Mouse (Mus musculus): Measurements from ENCODE around the gene Olfr223. TPM values are rescaled to one million over a fixed set of nuclear protein-coding genes. Genes with fewer than 3 reads are reported as not detected.
A peak's percentile ranks its signal among the peaks of the same experiment; 100 is the strongest.

Olfr223 gene
- total and polyA plus RNA-seq, 3 experiments, result not detected

- H3K27ac ChIP-seq (ENCODE audit: control insufficient read depth, low read depth, low read length), result no peak overlapping the region
- H3K9ac ChIP-seq (ENCODE audit: control insufficient read depth, low read depth, low read length, poor library complexity, severe bottlenecking), result no peak overlapping the region
- no peaks in the 10 kb centered on the region for H3K9me3 ChIP-seq (replicated peaks; ENCODE audit: insufficient read depth, low read length)
- H3K79me2 ChIP-seq (ENCODE audit: control insufficient read depth, insufficient read depth, low read length, poor library complexity), result no peaks in the 10 kb centered on the region
- no peak overlapping the region for H3K4me3 ChIP-seq (ENCODE audit: control insufficient read depth in 1 of 2, insufficient read depth in 1 of 2, low read depth in 2 of 2, low read length in 2 of 2)
- TF ChIP-seq ZKSCAN1 (IDR thresholded peaks at IDR 0.05; ENCODE audit: low read depth, low read length) (no peak), CHD2 (IDR thresholded peaks at IDR 0.05; ENCODE audit: low read length) (no peak), MAFK (IDR thresholded peaks at IDR 0.05; ENCODE audit: borderline replicate concordance, low read depth, low read length) (no peak), USF1 (IDR thresholded peaks at IDR 0.05; ENCODE audit: low read depth, low read length) (no peak)
- no peaks in the 10 kb centered on the region for H3K4me1 ChIP-seq (ENCODE audit: control insufficient read depth in 1 of 2, insufficient read depth in 2 of 2, low read length in 2 of 2)
- no peaks in the 10 kb centered on the region for H3K36me3 ChIP-seq (ENCODE audit: control insufficient read depth in 1 of 2, insufficient read depth in 2 of 2, low read length in 2 of 2)
- DNase-seq (ENCODE audit: low read depth, low spot score), result no peak
- H3K27me3 ChIP-seq (ENCODE audit: control insufficient read depth in 1 of 2, insufficient read depth in 2 of 2, low read length in 2 of 2), result peaks cover 22 to 55% of the 10 kb centered on the region in 2 experiments
Measured at GRCm38 (mm10) chr11:59596950-59597349, 3.9 kb upstream of the Olfr223 start.

- DNase-seq (ENCODE audit: low read depth, low spot score), result peak; percentile 57
- peaks cover 26 to 63% of the 10 kb centered on the region in 2 experiments for H3K27me3 ChIP-seq (ENCODE audit: control insufficient read depth in 1 of 2, insufficient read depth in 2 of 2, low read length in 2 of 2)
- no peaks in the 10 kb centered on the region for H3K4me1 ChIP-seq (ENCODE audit: control insufficient read depth in 1 of 2, insufficient read depth in 2 of 2, low read length in 2 of 2)
- no peak overlapping the region for H3K27ac ChIP-seq (ENCODE audit: control insufficient read depth, low read depth, low read length)
- H3K9me3 ChIP-seq (replicated peaks; ENCODE audit: insufficient read depth, low read length), result no peaks in the 10 kb centered on the region
- no peaks in the 10 kb centered on the region for H3K79me2 ChIP-seq (ENCODE audit: control insufficient read depth, insufficient read depth, low read length, poor library complexity)
- H3K9ac ChIP-seq (ENCODE audit: control insufficient read depth, low read depth, low read length, poor library complexity, severe bottlenecking), result no peak overlapping the region
- H3K4me3 ChIP-seq (ENCODE audit: control insufficient read depth in 1 of 2, insufficient read depth in 1 of 2, low read depth in 2 of 2, low read length in 2 of 2), result no peak overlapping the region
- H3K36me3 ChIP-seq (ENCODE audit: control insufficient read depth in 1 of 2, insufficient read depth in 2 of 2, low read length in 2 of 2), result no peaks in the 10 kb centered on the region
- TF ChIP-seq MAZ (IDR thresholded peaks at IDR 0.05; ENCODE audit: low read depth, low read length), result no peak
- TF ChIP-seq MAFK (IDR thresholded peaks at IDR 0.05; ENCODE audit: borderline replicate concordance, low read depth, low read length), result no peak
- TF ChIP-seq TAL1 (IDR thresholded peaks at IDR 0.05; ENCODE audit: low read length), result no peak
- no peak for TF ChIP-seq MEF2A (IDR thresholded peaks at IDR 0.05; ENCODE audit: extremely low read depth, insufficient replicate concordance, low read depth, low read length, poor library complexity, severe bottlenecking)
- no peak for TF ChIP-seq ETS1 (IDR thresholded peaks at IDR 0.05; ENCODE audit: low read depth, low read length)
- TF ChIP-seq POLR2AphosphoS2 (IDR thresholded peaks at IDR 0.05; ENCODE audit: low read length), result no peak
- TF ChIP-seq ZC3H11A (IDR thresholded peaks at IDR 0.05; ENCODE audit: low read depth, low read length), result no peak
- no peak for TF ChIP-seq RCOR1 (IDR thresholded peaks at IDR 0.05; ENCODE audit: low read depth, low read length)
- no peak for TF ChIP-seq GATA1 (IDR thresholded peaks at IDR 0.05; ENCODE audit: low read depth, low read length)
- no peak for TF ChIP-seq POLR2AphosphoS5 (IDR thresholded peaks at IDR 0.05; ENCODE audit: borderline replicate concordance, low read depth, low read length)
- TF ChIP-seq SIN3A (IDR thresholded peaks at IDR 0.05; ENCODE audit: low read length), result no peak
- peak; percentile 81 for TF ChIP-seq USF1 (IDR thresholded peaks at IDR 0.05; ENCODE audit: low read depth, low read length)
- TF ChIP-seq CHD2 (IDR thresholded peaks at IDR 0.05; ENCODE audit: low read length), result no peak
- peak; percentile 51 for TF ChIP-seq RAD21 (IDR thresholded peaks at IDR 0.05; ENCODE audit: low read depth, low read length)
- no peak for TF ChIP-seq ZKSCAN1 (IDR thresholded peaks at IDR 0.05; ENCODE audit: low read depth, low read length)
- TF ChIP-seq MYC (IDR thresholded peaks at IDR 0.05; ENCODE audit: low read depth, low read length), result no peak
- no peak for TF ChIP-seq BHLHE40 (IDR thresholded peaks at IDR 0.05; ENCODE audit: borderline replicate concordance, low read depth, low read length)
- peak; percentile 88 for TF ChIP-seq MAX (IDR thresholded peaks at IDR 0.05; ENCODE audit: low read length)
- no peak for TF ChIP-seq JUND (IDR thresholded peaks at IDR 0.05; ENCODE audit: low read depth, low read length)
- no peak for TF ChIP-seq UBTF (IDR thresholded peaks at IDR 0.05; ENCODE audit: borderline replicate concordance, insufficient read depth, low read depth, low read length)
- TF ChIP-seq NELFE (IDR thresholded peaks at IDR 0.05; ENCODE audit: low read depth, low read length), result no peak
- no peak for TF ChIP-seq HCFC1 (IDR thresholded peaks at IDR 0.05; ENCODE audit: low read depth, low read length)
- TF ChIP-seq E2F4 (IDR thresholded peaks at IDR 0.05; ENCODE audit: borderline replicate concordance, low read depth, low read length), result no peak
- no peak for TF ChIP-seq GABPA (IDR thresholded peaks at IDR 0.05; ENCODE audit: low read depth, low read length)
- no peak for TF ChIP-seq ZMIZ1 (IDR thresholded peaks at IDR 0.05; ENCODE audit: low read depth, low read length)
- no peak for TF ChIP-seq MXI1 (IDR thresholded peaks at IDR 0.05; ENCODE audit: low read depth, low read length)
- no peak for TF ChIP-seq MYB (IDR thresholded peaks at IDR 0.05; ENCODE audit: low read depth, low read length)
- TF ChIP-seq CTCF (IDR thresholded peaks at IDR 0.05 in 2 of 3, conservative IDR thresholded peaks at IDR 0.05 in 1 of 3; ENCODE audit: control insufficient read depth in 1 of 3, insufficient read depth in 1 of 3, low read depth in 2 of 3, low read length in 3 of 3, poor library complexity in 1 of 3, severe bottlenecking in 1 of 3), result peak; percentile 31 to 72 (median 45)
- no peak for TF ChIP-seq CHD1 (IDR thresholded peaks at IDR 0.05; ENCODE audit: low read depth, low read length)
- no peak for TF ChIP-seq POLR2A (IDR thresholded peaks at IDR 0.05; ENCODE audit: control insufficient read depth in 1 of 2, insufficient read depth in 1 of 2, low read depth in 1 of 2, low read length in 2 of 2, poor library complexity in 1 of 2)
- no peak for TF ChIP-seq TCF12 (IDR thresholded peaks at IDR 0.05; ENCODE audit: low read depth, low read length)
- TF ChIP-seq TBP (IDR thresholded peaks at IDR 0.05; ENCODE audit: low read depth, low read length), result no peak
- no peak for TF ChIP-seq KAT2A (conservative IDR thresholded peaks at IDR 0.05; ENCODE audit: low read depth, low read length)
Measured at GRCm38 (mm10) chr11:59596091-59596490, 3.0 kb upstream of the Olfr223 start.

All from MEL (cell line).